Mouse (Mus musculus): ENCODE results near the gene Rad21l.
"Not testable (repeated sequence)": the region's sequence is repeated elsewhere in the genome, so short reads cannot be mapped to it uniquely, and the experiment has no call there.

Gene Rad21l

DNA sequence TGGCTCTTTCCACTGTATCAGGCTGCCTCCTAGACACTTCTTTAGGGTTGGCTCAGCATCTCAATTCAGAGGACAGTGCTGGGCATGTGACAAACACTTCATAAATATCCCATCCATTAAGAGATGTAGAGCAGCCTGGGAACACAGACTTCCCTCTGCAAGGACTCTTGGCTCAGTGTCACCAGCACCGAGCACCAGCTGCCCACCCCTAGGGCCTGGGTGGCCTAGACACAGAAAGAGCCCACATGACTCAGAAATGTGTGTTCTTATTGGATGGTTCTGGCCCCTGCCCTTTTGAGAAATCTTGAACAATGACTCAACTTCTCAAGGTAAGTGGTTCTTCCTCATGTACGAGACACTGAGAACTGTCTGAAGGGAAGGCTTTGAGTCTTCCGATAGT, 40.3 kb downstream of the Rad21l start:
- DNase-seq: no peak

DNA sequence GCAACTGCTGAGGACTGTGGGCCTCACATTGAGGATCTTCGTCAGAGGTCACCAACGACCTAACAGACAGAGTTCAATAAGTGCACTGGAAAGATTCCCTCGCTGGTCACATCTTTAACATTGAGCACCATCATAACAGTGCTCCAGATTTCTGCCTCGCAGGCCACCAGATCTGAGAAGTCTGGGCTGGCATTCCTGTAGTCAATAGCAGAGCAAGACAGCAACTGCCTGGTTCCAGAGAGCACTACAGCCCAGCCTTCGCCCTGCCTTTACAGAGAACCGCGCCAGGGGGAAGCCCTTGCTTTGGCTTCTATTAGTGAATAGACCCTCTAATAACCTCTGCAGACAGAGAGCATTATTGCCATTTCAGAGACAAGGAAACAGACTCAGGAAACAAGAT, 42.0 kb downstream of the Rad21l start:
- DNase-seq: no peak

DNA sequence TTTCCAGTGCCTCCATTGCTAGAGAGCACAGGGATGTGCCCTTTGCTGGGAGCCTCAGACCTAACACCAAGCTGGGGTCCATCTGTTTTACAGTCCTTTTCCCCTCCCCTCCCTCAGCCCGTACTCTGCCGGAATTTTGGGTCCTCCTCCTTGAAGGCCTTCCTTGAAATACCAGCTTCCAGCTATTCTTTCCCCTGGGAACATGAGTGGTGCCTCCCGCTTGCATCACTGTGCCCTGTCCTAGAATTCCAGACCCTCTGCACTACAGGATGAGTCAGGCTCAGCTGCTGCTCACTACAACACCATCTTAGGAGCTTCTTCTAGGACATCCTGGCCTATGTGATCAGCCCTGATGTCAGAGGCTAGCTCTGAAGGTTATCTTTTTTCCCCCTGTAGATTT, 44.6 kb downstream of the Rad21l start:
- no peak for DNase-seq

DNA sequence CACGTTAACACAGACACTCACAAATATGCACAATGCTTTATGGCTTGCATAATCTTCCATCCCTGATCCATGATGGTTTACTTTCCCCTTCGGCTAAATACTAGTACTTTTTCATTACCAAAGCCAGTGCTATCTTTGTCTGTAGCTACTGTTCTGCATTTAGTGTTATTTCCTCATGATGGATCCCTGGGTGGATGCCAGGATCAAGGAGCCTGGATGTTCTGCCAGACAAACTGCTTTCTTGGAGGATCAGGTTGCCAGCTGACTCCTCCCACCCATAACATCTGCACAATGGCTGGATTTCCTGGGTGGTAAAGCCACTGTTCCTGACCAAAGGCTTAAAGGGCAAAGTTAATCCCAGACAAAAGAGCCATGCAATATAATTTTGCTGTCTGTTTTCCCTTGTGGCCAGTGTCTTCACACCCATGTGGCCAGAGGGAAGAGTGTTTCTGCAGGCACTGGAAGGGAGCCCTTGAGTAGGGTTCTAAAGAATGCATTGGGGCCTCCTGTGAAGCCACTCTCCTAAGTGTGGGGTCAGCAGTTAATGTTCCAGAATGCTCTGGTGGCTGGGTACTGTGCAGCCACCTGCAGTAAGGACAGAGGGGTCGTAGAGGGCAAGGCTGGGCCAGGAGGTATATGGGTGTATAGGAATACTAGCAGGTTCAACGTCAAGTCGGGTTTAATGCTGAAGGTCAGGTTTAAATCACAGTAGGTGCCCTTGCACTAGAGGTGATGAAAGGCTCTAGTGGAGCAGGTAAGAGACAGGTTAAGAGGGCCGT, 51.6 kb downstream of the Rad21l start:
- DNase-seq: no peak

DNA sequence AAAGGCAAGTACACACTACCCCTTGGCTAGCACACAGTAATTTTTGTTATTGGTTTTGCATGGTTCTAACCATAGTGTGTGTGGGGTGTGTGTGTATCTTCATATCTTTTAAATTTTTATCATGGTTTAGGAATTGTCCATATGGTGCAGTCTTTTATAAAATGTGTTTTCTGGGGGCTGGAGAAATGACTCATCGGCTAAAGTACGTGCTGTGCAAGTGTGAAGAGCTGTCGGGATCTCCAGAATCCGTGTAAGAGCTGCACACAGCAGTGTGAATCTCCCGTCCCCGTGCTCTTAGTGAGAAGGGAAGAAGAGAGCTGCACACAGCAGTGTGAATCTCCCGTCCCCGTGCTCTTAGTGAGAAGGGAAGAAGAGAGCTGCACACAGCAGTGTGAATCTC, 52.6 kb downstream of the Rad21l start:
- not testable (repeated sequence) for DNase-seq

- DNase-seq: no peak
These were observed 58.4 kb downstream of the Rad21l start for GRCm38 (mm10) chr2:151609974-151610373.

GRCm38 (mm10) chr2:151608435-151608834, 59.9 kb downstream of the Rad21l start:
- DNase-seq: peak; percentile 90

DNA sequence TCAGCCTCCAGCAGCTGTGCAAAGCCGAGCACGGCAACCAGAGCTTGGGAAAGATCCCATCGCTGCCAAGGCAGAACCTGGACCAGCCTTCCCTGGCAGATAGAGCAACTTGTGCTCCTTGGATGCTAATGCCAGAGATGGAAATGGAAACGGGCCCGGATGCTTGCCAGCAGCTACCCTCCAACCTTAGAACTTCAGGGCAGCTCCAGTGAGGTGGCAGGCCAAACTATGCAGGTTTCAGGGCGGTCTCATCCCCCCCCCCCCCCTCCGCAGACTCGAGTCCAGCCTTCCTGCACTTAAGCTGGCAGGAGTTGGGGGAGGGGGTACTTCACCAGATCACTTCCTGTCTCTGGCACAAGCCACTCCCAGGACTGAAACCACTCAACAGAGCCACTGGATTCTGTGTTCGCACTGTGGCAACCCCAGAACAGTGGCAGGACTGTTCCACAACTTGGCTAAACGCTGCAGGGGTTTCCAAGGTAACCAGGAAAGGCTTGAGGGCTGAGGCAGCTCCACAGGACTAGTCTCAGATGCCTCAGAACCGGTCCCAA, 62.8 kb downstream of the Rad21l start:
- peak; percentile 55 for DNase-seq

DNA sequence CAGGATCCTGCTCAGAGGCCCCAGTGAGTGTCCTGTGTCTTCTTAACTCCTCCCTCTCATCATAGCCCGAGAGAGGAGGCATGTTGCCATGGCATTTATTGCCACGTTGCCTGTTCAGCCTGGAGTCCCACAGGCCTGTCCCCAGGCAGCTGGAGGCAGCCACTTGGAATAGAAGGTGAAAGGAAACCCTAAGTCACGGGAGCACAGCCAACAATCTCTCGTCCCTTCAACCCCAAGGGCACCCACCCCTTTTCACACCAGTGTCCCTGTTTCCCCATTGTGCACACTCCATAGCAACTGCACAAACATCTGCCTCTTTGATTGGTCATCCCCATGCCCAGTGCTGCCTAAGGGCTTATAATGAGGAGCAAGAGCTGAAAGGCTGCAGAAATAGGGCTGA, 64.7 kb downstream of the Rad21l start:
- DNase-seq: peak; percentile 45

GRCm38 (mm10) chr2:151602106-151602505, 66.2 kb downstream of the Rad21l start:
- DNase-seq: no peak

DNA sequence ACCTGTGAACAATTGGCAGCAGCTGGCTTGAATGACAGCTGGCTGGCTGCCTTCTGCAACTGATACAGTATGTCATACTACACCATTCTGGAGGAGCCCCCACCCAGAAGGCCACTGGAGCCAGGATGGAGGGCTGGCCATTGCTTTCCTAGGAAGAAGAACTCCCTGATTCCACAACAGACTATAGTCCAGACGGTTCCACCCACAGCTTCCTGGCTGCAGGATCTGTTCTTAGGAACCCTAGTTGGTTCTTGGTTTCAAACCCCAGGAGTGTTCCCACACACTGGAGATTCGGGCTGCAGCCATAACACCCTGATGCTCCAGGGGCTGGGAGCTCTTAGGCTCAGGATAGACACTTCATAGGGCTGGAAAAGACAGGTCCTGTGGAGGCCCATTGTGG, 70.3 kb downstream of the Rad21l start:
- DNase-seq: no peak

Measured in cerebellum, adult 11-12 months (tissue).